Mouse (Mus musculus): ENCODE measurements around the gene Slc36a4. TPM values are rescaled to one million over a fixed set of nuclear protein-coding genes. Genes with fewer than 3 reads are reported as not detected.

Slc36a4 gene
- polyA plus RNA-seq, 1 experiment from 2014 or later = 1.7 TPM

DNA sequence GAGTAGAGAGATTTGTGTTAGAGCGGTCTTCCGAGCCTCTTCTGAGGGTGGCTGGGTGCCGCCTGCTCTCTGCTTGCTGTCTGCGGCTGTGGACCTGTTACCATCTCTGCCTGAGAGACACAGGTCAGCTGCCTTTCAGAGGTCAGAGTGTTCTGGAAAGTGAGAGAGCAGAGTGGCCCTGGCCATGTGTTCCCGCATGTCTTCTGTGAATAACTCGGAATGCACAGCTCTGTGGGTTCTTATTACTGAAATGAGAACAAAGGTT, 25.3 kb downstream of the Slc36a4 start:
- Histone ChIP-seq H3K4me1 (ENCODE audit: control insufficient read depth, low read depth, low read length) (no peaks in the 10 kb centered on the region), H3K9ac (ENCODE audit: low read depth, low read length) (no peak overlapping the region), H3K9me3 (replicated peaks; ENCODE audit: control insufficient read depth, low read length) (no peaks in the 10 kb centered on the region), H3K36me3 (ENCODE audit: control insufficient read depth, insufficient read depth) (no peaks in the 10 kb centered on the region), H3K27ac (ENCODE audit: low read length) (no peak overlapping the region), H3K4me3 (ENCODE audit: low read depth, low read length) (no peak overlapping the region), H3K4me2 (ENCODE audit: low read depth, low read length) (no peak overlapping the region), H3K27me3 (ENCODE audit: control insufficient read depth, insufficient read depth, low read depth, low read length) (no peaks in the 10 kb centered on the region)
- 74% methylated on average over 6 of the region's 6 CpGs for WGBS (ENCODE audit: insufficient replicate concordance)
- no peak for ATAC-seq (ENCODE audit: low read depth)

DNA sequence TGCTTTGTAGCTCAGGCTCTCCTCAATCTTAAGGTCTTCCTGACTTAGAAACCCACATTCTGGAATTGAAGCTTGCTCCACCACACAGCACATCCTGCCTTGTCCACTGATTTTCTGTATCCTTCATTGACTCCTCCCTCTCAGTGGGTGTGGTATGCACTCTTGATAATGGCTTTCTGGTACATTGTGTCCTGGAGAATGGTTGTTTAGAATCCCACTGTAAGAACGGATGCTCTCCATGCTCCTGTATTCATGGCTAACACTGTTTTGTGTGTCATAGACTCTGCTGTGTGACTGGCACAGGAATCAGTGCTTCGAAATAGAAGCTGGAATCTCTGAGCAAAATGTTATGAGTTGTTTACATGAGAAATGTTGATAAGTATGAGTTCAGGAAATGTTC, 28.0 kb downstream of the Slc36a4 start:
- Histone ChIP-seq H3K27ac (ENCODE audit: low read length) (no peak overlapping the region), H3K9ac (ENCODE audit: low read depth, low read length) (no peak overlapping the region), H3K4me2 (ENCODE audit: low read depth, low read length) (no peak overlapping the region), H3K27me3 (ENCODE audit: control insufficient read depth, insufficient read depth, low read depth, low read length) (no peaks in the 10 kb centered on the region), H3K4me3 (ENCODE audit: low read depth, low read length) (no peak overlapping the region), H3K4me1 (ENCODE audit: control insufficient read depth, low read depth, low read length) (no peaks in the 10 kb centered on the region), H3K36me3 (ENCODE audit: control insufficient read depth, insufficient read depth) (no peaks in the 10 kb centered on the region), H3K9me3 (replicated peaks; ENCODE audit: control insufficient read depth, low read length) (no peaks in the 10 kb centered on the region)
- 0 out of 2 replicates have a peak, but pooled peaks have one; percentile 16 for ATAC-seq (ENCODE audit: low read depth)
- 64% methylated on average over 2 of the region's 2 CpGs for WGBS (ENCODE audit: insufficient replicate concordance)

DNA sequence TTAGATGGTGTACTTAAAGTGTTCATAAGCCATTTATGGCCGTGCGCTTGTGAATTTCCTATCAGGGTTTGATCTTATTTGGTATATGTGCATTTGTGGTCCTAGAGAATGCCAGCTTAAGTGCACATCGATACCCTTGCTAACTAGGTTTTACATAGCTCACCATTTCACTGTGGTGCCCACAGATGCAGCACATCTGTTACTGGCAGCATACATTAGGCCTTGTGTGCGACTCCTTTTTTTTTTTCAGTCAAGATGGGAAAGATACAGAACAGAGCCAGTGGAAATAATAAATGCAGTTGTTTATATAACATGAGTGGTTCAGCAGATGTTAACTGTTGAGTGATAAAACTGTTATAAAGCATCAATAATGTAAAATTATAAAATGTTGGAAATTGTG, 31.9 kb downstream of the Slc36a4 start:
- Histone ChIP-seq H3K4me3 (ENCODE audit: low read depth, low read length) (no peak overlapping the region), H3K9ac (ENCODE audit: low read depth, low read length) (no peak overlapping the region), H3K27me3 (ENCODE audit: control insufficient read depth, insufficient read depth, low read depth, low read length) (no peaks in the 10 kb centered on the region), H3K9me3 (replicated peaks; ENCODE audit: control insufficient read depth, low read length) (no peaks in the 10 kb centered on the region), H3K4me1 (ENCODE audit: control insufficient read depth, low read depth, low read length) (no peaks in the 10 kb centered on the region), H3K36me3 (ENCODE audit: control insufficient read depth, insufficient read depth) (no peaks in the 10 kb centered on the region), H3K27ac (ENCODE audit: low read length) (no peak overlapping the region), H3K4me2 (ENCODE audit: low read depth, low read length) (no peak overlapping the region)
- no peak for ATAC-seq (ENCODE audit: low read depth)
- WGBS (ENCODE audit: insufficient replicate concordance) = 59% methylated on average over 4 of the region's 4 CpGs

DNA sequence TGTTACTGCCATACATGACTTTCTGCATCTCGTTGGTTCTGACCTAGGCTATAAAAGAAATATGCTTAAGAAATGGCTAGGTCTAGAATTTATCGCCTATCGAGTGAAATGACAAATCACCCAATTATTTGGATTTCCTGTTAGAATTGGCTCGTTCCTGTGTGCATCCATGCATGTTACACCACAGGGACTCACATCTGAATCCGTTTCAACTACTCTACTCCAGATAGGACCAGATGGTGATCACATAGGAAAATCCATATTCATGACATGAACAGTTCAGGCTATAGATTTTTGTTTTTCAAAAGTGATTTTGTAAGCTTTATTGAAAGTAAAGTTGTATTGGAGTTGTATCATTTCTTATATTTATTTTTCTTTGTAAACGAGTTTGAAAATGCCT, 32.4 kb downstream of the Slc36a4 start:
- H3K4me1 ChIP-seq (ENCODE audit: control insufficient read depth, low read depth, low read length) = no peaks in the 10 kb centered on the region
- no peaks in the 10 kb centered on the region for H3K27me3 ChIP-seq (ENCODE audit: control insufficient read depth, insufficient read depth, low read depth, low read length)
- ATAC-seq (ENCODE audit: low read depth) = no peak
- H3K4me2 ChIP-seq (ENCODE audit: low read depth, low read length) = no peak overlapping the region
- no peaks in the 10 kb centered on the region for H3K9me3 ChIP-seq (replicated peaks; ENCODE audit: control insufficient read depth, low read length)
- H3K9ac ChIP-seq (ENCODE audit: low read depth, low read length) = no peak overlapping the region
- 54% methylated on average over 6 of the region's 6 CpGs for WGBS (ENCODE audit: insufficient replicate concordance)
- no peak overlapping the region for H3K27ac ChIP-seq (ENCODE audit: low read length)
- H3K4me3 ChIP-seq (ENCODE audit: low read depth, low read length) = no peak overlapping the region
- H3K36me3 ChIP-seq (ENCODE audit: control insufficient read depth, insufficient read depth) = no peaks in the 10 kb centered on the region

DNA sequence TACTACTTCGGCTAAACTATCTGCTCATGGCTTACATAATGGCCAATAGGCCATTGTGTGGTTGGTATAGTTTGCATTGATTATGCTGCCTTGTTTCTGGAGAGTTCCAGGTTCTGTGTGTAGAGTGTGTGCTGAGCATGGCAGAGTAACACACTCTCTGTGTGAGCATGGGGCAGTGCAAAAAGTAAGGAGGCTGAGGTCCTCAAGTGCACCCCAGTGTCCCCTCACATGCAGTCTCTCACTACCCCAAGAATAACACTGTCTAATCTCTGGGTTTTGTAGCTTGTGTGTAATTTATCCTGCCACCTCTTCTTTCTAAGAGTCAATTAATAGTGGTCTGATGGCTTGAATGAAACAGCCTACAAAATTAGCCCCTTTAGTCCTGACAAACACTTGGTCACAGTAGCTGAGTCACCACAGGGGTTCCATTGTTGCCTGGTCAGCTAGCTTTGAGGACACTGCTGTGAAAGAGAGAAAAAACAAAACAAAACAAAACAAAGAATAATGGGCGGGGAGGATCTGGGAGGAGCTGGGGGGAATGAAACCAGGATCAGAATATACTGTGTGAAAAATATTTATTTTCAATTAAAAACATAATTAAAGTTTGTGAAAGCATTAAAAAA, 36.6 kb downstream of the Slc36a4 start:
- no peak overlapping the region for H3K4me2 ChIP-seq (ENCODE audit: low read depth, low read length)
- H3K27ac ChIP-seq (ENCODE audit: low read length) = no peak overlapping the region
- H3K4me1 ChIP-seq (ENCODE audit: control insufficient read depth, low read depth, low read length) = no peaks in the 10 kb centered on the region
- H3K4me3 ChIP-seq (ENCODE audit: low read depth, low read length) = no peak overlapping the region
- no peak overlapping the region for H3K9ac ChIP-seq (ENCODE audit: low read depth, low read length)
- no peak for ATAC-seq (ENCODE audit: low read depth)
- H3K27me3 ChIP-seq (ENCODE audit: control insufficient read depth, insufficient read depth, low read depth, low read length) = no peaks in the 10 kb centered on the region
- WGBS (ENCODE audit: insufficient replicate concordance) = 61% methylated on average over 2 of the region's 2 CpGs
- no peaks in the 10 kb centered on the region for H3K36me3 ChIP-seq (ENCODE audit: control insufficient read depth, insufficient read depth)
- H3K9me3 ChIP-seq (replicated peaks; ENCODE audit: control insufficient read depth, low read length) = no peaks in the 10 kb centered on the region

DNA sequence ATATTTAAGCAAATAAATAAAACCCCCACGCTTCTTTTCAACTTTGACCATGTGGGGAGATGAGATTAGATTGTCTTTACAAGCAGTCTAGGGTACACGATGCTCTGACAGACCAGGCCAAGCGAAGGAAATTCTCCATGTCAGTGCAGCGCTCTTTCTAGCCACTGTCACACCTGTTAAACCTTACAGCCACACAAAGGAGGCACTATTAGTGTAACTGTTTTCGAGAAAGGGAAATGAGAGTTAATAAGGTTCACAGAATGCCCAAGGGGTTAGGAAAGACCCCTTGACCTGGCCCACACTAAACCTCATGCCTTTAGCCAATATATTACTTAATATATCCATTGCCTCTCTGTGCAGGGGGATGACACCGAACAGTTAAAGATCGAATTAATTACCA, 37.1 kb downstream of the Slc36a4 start:
- no peak overlapping the region for H3K4me2 ChIP-seq (ENCODE audit: low read depth, low read length)
- H3K27me3 ChIP-seq (ENCODE audit: control insufficient read depth, insufficient read depth, low read depth, low read length) = no peaks in the 10 kb centered on the region
- no peaks in the 10 kb centered on the region for H3K36me3 ChIP-seq (ENCODE audit: control insufficient read depth, insufficient read depth)
- H3K4me3 ChIP-seq (ENCODE audit: low read depth, low read length) = no peak overlapping the region
- 57% methylated on average over 7 of the region's 7 CpGs for WGBS (ENCODE audit: insufficient replicate concordance)
- no peak overlapping the region for H3K27ac ChIP-seq (ENCODE audit: low read length)
- no peaks in the 10 kb centered on the region for H3K4me1 ChIP-seq (ENCODE audit: control insufficient read depth, low read depth, low read length)
- H3K9me3 ChIP-seq (replicated peaks; ENCODE audit: control insufficient read depth, low read length) = no peaks in the 10 kb centered on the region
- no peak overlapping the region for H3K9ac ChIP-seq (ENCODE audit: low read depth, low read length)
- no peak for ATAC-seq (ENCODE audit: low read depth)

DNA sequence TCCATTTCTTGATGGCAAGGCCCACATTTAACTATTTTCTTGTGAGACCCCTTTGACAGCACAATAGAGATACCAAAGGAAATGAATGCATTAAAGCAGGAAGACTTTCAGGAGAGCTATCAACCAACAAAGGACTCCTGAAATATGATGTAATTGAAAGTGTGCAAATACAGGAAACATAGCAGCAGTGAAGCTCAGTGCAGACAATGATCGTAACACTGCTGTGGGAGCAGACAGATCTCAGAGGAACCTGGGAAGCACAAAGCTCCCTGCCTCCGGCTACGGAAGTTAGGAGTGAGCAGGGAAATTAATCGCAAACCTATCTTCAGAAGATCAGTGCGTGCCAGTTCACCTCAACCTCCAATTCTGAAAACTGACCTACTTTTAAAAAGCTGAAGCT, 38.8 kb downstream of the Slc36a4 start:
- H3K27me3 ChIP-seq (ENCODE audit: control insufficient read depth, insufficient read depth, low read depth, low read length) = no peaks in the 10 kb centered on the region
- WGBS (ENCODE audit: insufficient replicate concordance) = 65% methylated on average over 5 of the region's 5 CpGs
- no peak overlapping the region for H3K4me3 ChIP-seq (ENCODE audit: low read depth, low read length)
- H3K9ac ChIP-seq (ENCODE audit: low read depth, low read length) = no peak overlapping the region
- no peak overlapping the region for H3K4me2 ChIP-seq (ENCODE audit: low read depth, low read length)
- H3K36me3 ChIP-seq (ENCODE audit: control insufficient read depth, insufficient read depth) = no peaks in the 10 kb centered on the region
- no peak overlapping the region for H3K27ac ChIP-seq (ENCODE audit: low read length)
- ATAC-seq (ENCODE audit: low read depth) = no peak
- no peaks in the 10 kb centered on the region for H3K4me1 ChIP-seq (ENCODE audit: control insufficient read depth, low read depth, low read length)
- H3K9me3 ChIP-seq (replicated peaks; ENCODE audit: control insufficient read depth, low read length) = no peaks in the 10 kb centered on the region

DNA sequence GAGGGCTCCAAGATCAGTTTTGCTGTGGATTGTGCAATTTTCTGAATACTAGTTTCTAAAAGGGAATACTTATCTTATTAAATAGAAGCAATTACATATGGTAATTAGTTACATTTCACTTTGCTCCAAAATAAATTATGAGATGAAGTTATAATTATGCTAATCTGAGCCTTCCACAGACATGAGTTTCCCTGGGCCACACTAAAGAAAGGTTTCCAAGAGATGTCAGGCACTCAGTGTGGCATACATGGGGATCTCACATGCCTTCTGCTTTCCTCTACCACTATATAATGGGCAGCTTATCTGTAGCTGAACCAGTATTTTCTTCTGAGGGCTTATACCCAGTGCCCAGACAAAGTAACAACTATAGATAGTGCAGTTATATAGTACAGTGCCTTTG, 49.8 kb downstream of the Slc36a4 start:
- no peak overlapping the region for H3K9ac ChIP-seq (ENCODE audit: low read depth, low read length)
- no peaks in the 10 kb centered on the region for H3K36me3 ChIP-seq (ENCODE audit: control insufficient read depth, insufficient read depth)
- no peak overlapping the region for H3K4me3 ChIP-seq (ENCODE audit: low read depth, low read length)
- H3K27ac ChIP-seq (ENCODE audit: low read length) = no peak overlapping the region
- no peaks in the 10 kb centered on the region for H3K9me3 ChIP-seq (replicated peaks; ENCODE audit: control insufficient read depth, low read length)
- H3K27me3 ChIP-seq (ENCODE audit: control insufficient read depth, insufficient read depth, low read depth, low read length) = no peaks in the 10 kb centered on the region
- H3K4me2 ChIP-seq (ENCODE audit: low read depth, low read length) = no peak overlapping the region
- ATAC-seq (ENCODE audit: low read depth) = no peak
- H3K4me1 ChIP-seq (ENCODE audit: control insufficient read depth, low read depth, low read length) = no peaks in the 10 kb centered on the region

DNA sequence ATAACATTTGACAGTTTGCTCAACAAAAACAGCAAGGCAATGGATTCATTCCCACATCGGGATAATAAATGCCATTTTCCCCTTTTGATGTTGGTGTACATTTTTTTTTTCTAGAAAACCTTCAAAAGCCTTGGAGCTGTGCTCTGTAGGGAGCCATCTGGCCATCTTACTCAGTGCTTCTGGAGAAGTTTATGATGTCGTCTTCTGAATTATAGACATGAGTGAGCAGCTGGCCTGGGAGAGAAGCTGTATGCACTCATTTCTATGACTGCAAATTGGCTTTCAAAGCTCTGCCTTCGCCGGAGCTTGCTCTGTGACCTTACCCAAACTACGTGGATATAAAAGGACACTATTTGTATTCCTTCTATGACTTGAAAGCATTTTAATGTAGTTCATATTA, 56.8 kb downstream of the Slc36a4 start:
- Histone ChIP-seq H3K4me1 (ENCODE audit: control insufficient read depth, low read depth, low read length) (no peaks in the 10 kb centered on the region), H3K36me3 (ENCODE audit: control insufficient read depth, insufficient read depth) (no peaks in the 10 kb centered on the region), H3K27me3 (ENCODE audit: control insufficient read depth, insufficient read depth, low read depth, low read length) (no peaks in the 10 kb centered on the region), H3K9ac (ENCODE audit: low read depth, low read length) (no peak overlapping the region), H3K27ac (ENCODE audit: low read length) (no peak overlapping the region), H3K9me3 (replicated peaks; ENCODE audit: control insufficient read depth, low read length) (no peaks in the 10 kb centered on the region), H3K4me2 (ENCODE audit: low read depth, low read length) (no peak overlapping the region), H3K4me3 (ENCODE audit: low read depth, low read length) (no peak overlapping the region)
- ATAC-seq (ENCODE audit: low read depth) = no peak
- 58% methylated on average over 5 of the region's 5 CpGs for WGBS (ENCODE audit: insufficient replicate concordance)

DNA sequence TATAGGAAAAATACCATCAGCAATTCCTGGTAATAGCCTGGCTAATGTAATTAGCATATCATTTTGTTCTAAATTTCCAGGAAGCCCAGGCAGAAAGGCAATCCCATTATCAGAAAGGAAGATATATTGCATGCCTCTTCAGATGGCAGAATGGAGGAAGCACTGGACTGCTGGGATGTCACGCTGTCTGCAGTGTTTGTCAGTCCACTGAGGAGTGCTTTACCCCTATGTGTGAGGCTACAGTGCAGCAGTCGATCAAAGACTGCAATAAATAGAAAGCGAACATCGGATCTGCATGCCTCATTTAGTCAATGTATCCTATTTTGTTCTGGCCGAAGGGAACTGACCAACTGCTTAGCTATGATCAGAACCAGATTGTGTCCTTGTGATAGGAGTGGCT, 57.3 kb downstream of the Slc36a4 start:
- WGBS (ENCODE audit: insufficient replicate concordance) = 61% methylated on average over 5 of the region's 5 CpGs
- no peak for ATAC-seq (ENCODE audit: low read depth)
- Histone ChIP-seq H3K36me3 (ENCODE audit: control insufficient read depth, insufficient read depth) (no peaks in the 10 kb centered on the region), H3K4me3 (ENCODE audit: low read depth, low read length) (no peak overlapping the region), H3K4me2 (ENCODE audit: low read depth, low read length) (no peak overlapping the region), H3K9me3 (replicated peaks; ENCODE audit: control insufficient read depth, low read length) (no peaks in the 10 kb centered on the region), H3K4me1 (ENCODE audit: control insufficient read depth, low read depth, low read length) (no peaks in the 10 kb centered on the region), H3K27ac (ENCODE audit: low read length) (no peak overlapping the region), H3K27me3 (ENCODE audit: control insufficient read depth, insufficient read depth, low read depth, low read length) (no peaks in the 10 kb centered on the region), H3K9ac (ENCODE audit: low read depth, low read length) (no peak overlapping the region)

Measured in liver, embryonic 16.5 days (tissue).